Mouse (Mus musculus) brain, adult 2 months (tissue): ENCODE measurements at regions not wholly inside any gene's neighbourhood (a gene's known extent, or its start where the extent isn't known, plus 50 kb on each side); places are given as distances from the start of the nearest gene placed in this dataset.

Experiments
- DNase-seq: peaks from one replicate; pipeline ENCODE4 v3.0.0; 2011; ENCODE audit warnings: low read depth, low spot score

DNA sequence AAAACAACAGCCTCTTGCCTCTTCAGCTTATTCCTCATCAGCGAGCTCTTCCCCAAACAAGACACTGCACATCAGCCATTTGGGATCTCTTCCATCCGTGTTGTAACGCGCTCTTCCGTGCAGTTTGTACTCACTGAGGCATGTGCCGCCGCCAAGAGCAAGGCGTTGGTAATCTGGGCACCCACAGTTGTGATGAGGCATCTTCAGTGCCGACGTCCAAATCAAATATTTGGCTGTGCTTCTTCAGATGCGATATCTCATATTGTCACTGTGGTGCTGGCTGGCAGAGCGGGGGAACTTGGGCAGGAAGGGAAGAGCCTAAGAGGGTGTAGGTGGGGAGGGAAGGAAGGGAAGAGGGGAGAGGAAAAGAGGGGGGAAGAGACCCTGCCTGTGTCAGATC lies 439.2 kb downstream of the Tmem182 start:
- DNase-seq, result peak; percentile 50

DNA sequence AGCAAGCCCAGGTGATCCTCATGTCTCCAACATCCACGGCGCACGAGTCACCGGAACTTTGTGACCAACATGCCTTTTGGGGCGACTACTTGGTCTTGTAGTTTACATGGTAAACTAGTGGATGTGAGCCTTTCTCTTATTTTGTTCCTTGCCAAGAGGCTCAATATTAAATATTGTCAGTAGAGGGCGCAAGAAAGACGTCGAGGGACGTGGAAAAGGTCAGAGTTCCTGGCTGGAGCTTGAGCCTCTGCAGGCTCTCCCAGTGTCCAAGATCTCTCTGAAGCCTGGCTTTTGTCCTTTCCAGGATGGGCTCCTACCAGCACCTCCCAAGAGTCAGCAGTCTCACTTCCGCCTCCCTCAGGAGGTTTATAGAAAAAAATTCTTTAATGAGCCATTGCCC lies 458.8 kb downstream of the Tmem182 start:
- peak; percentile 42 for DNase-seq

DNA sequence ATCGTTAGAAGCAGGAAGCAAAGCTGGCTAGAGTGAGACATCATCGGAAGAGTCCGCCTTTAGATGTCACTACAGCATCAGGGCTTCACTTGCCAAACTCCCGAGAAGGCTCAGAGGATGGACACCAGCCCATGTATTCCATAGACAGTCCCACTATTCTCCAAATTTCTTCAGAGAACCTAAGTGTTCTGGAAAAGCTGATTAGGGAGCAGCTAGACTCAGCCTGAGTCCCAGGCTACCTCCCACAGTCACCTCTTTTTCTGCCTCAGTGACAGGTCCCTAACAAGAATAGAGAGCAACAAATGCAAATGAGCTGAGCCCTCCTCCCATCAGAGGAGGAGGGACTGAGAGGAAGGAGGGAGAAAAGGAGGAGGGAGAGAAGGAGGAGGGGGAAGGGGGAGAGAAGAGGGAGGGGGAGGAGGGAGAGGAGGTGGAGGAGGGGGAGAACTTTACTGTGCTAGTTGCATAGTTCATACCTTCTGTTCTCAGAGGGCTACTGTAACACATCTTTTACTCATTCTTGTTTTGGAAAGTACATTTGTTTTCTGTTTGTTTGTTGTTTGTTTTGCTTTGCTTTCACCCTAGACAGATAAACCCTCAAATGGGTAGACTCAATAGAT lies 465.8 kb downstream of the Tmem182 start:
- peak; percentile 47 for DNase-seq

DNA sequence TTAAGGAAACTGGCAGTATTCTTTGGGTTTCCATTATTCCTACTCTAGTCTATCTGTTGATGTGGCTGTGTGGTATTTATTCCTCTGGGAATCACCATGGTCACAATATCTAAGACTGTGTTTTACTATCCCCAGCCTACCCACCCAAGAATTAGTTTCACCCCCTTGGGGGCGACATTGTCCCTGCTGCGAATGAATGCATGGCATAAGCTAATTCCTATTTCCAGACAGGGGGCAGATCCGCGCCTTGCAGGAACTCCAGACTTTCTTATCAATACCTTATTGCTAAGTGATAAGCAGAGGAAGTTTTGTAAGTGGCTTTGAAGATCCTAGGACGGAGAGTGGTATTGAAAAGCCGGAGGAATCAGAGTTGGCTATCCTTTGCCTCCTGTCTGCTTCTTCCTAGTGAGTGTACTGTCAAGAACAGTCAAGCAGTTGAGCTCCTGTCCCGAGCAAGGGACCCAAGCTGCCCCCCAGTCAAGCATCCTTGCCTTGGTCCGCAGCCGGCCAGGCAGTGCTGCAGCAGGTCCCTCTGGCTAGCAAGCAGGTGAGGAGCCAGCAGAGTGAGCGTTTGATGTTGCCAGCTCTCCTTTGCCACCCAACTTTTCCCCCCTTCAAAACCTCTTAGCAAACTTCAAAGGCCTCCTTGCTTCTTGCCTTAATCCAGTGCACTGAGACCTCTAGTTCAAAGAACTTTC lies 469.3 kb downstream of the Tmem182 start:
- peak; percentile 12 for DNase-seq

DNA sequence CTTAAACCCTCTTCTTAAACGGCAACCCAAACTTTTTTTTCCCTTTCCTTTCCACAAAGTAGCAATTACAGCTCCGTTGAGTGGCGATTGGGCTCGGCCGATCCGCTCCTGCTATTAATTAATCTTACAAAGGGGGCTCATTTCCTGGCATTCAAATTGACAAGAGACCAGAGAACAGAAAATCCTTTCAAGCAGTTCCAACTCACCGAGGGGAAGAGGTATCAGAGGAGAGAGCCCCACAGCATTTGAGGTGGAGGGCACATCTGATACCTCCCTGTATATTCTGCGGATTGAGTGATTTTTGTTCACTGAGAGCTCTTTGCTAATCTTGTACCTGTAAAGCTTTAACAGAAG lies 469.8 kb downstream of the Tmem182 start:
- no peak for DNase-seq

DNA sequence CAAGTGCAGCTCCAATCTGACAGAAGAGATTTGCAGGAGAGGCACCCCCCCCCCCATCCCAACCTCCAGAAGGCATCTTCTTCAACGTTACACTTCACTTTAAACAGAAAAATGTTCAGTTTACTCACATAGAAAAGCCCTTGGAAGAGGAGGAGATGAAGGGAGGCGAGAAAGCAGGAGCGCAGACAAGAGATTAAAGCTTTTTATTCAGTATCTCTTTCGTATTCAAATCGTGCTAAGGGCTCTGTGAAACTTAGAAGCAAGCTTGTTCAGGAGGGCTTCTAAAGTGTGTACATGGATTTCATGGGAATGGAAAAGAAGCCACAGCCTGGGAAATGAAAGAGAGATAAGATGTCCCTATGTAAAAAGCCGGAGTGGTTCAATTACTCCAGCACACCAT lies 470.2 kb downstream of the Tmem182 start:
- no peak for DNase-seq

DNA sequence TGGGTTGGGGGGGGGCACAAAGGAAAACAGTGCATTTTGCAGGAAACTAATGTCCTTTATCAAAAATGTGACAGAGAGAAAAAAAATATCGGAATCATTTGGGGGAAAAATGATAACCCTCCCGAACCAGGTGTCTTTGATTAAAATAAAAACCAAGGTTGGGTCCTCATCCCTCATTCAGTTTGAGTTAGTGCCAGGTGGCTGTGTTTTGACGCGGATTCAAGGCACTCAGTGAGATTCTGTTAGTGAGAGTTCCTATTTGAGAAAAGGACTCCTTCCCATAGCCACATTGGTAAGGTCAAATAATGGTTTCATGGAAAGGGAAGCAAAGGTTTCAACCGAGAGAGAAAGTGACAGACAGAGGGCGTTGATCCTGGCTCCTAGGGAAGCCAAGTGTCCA lies 470.9 kb downstream of the Tmem182 start:
- DNase-seq, result no peak

DNA sequence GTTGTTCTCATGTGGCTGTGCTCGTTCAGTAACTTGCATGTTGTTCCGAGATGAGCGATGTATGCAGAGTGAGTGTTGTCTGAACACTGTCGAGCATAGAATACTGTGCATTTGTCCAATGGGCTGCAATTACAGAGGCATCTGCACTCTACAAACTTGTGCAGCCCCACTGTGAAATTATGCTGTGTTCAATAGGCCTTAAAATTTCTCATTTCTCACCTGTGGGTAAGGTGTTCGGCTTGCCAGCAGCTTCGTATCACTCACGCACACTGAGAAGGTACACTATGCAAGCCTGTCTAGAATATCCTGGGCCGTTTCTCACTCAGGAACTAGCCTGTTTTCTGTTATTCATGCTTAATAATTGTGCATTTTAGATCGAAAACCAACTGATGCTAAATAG lies 479.8 kb downstream of the Tmem182 start:
- no peak for DNase-seq

DNA sequence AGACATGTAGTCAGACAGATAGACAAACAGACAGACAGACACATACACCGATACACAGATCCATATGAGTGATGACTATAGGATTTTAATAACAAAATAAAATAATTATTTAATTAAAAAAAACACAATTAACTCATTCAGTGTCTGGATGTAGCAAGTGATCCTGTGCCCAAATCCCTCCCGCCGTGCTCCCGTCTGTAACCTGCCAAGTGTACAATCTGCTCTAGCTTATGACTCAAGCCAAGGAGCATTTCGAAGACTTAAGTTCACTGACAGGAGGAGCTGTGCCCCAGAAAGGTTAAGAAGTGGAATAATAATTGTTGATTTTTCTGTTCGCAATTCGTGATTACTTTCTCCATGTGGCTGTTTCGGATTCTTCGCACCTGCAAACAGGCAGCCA lies 480.8 kb downstream of the Tmem182 start:
- DNase-seq, result no peak

DNA sequence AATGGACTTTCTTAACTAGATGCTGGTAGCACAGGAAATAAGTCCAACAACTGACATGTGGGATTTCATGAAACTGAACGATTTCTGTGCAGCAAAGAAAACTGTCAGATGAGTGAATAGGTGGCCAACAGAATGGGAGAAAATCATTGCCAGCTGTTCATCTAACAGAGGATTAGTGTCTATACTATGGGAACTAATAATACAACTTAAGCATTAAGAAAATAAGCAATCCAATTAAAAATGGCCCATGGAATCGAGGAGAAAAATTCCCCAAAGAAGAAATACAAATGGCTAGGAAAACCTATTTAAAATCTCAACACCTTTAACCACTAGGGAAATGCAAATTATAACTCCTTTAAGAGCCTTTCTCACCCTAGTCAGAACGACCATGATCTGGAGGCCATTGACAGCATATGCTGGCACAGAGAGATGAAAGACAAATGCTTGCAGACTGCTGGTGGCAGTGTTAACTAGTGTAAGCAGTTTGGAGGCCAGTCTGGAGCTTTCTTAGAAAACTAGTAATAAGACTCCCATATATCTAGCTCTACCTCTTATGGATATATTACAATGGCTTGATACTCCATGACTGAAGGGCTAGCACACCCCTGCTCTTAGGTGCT lies 521.6 kb downstream of the Tmem182 start:
- DNase-seq, result no peak

DNA sequence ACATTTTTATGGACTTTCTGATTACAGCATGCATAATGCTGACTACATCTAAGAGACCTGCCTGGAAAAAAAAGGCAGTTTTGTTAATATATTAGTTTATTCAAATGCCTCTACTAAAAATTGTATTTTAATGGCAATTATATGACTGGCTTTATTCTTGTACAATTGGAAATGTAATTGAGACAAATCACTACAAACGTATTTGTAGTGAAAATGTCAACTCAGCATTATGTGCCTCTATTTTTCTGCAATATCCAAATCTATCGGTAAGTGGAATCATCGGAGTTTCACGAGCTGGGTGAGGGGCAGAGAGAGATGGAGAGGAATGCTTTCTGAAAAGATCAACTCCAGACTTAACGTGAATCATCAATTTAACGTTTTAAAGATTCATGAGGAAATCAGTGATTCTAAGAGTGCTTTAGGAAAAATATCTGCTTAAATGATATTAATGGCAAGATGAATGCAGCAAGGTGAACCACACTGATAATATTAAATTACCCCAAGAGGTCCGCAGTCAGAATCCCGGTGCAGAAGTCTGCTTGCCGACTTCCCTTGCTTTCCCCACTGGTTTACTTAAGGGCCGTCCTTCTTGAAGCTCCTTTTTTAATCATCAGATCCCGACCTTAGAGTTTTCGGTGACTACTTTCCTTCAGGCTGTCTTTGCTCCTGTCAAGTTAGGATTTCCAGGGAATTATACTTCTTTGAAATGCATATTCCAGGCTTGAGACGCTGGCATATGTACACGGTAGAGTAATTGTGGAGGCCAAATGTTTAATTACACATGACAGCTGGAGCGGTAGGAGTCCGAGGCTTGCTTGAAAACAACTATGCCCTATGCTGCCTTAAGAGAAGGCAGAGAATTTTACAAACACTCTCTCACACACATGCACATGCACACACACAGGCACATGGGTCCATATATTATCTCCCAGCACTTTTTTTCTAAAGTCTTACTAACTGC lies 544.7 kb downstream of the Tmem182 start:
- no peak for DNase-seq

DNA sequence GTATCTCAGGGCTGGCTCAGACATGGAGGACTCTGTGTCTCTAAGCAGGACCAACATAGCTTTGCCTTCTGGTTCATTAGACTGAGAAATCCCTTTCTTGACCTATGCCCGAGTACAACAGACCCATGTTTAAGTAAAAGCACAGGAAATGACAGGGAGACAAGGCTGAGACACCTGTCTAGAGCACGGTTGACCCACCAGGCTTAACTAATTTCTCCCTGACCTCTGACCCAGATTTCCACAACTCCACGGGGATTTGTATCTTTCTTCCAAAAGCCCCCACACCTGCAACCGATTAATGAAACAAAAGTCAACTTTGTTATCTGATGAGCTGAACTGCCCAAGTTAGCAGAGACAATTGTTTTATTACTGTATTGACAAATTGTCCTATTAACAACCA lies 553.7 kb downstream of the Tmem182 start:
- DNase-seq, result no peak

DNA sequence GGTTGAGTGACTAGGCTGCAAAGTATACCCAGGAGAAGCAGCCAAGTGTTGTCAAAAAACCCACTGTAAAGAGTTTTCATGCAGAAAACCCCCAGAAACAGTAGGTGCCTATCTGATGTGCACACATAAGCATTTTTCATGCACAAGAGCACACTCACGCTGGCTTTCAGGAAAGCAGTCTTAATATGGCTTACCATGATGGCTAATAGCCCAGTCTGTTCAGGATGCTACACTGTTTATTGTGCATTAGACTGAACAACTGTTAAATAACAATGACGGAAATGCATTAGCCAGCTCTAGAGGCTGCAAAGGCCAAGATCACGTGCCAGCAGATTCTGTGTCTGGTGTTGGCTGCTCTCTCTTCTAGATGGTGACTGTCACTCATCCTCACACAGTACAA lies 556.1 kb downstream of the Tmem182 start:
- DNase-seq, result no peak

DNA sequence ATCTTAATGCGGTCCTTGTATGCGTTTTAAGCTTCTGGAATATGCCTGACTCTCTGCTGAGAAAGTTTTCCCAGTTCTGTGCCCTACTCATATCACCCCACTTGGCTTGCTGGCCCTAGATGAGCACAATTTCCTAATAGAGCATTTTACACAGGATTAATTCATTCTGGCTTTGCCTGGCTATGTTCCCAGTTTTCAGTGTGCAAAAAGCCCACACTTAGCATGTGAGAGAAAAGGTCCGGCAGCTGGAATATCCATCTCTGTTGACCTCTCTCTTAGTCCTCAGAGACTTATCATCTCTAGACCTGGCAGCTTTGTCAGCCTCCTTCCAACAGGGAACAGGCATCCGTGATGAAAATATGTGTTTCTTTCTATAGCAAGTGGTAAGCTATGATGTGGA lies 574.6 kb downstream of the Tmem182 start:
- peak; percentile 11 for DNase-seq

DNA sequence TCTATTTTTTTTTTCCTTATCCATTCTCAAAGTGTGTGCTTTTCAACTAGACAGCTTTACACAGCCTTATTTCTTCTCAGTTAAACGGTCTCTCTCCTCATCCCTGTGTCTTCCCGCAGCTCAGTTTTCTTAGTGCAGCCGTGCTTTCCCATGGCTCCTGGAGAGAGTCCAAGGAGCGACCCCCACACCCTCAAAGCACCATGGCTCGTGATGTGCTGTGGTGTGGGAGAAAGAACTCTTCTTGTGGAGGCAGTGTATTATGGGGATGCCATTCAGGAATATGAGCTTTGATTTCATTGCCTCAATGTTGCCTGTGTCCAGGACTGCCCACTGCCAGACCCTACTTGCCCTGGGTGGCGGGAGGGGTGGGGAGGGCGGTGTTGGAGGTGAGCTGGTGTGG lies 576.1 kb downstream of the Tmem182 start:
- no peak for DNase-seq

DNA sequence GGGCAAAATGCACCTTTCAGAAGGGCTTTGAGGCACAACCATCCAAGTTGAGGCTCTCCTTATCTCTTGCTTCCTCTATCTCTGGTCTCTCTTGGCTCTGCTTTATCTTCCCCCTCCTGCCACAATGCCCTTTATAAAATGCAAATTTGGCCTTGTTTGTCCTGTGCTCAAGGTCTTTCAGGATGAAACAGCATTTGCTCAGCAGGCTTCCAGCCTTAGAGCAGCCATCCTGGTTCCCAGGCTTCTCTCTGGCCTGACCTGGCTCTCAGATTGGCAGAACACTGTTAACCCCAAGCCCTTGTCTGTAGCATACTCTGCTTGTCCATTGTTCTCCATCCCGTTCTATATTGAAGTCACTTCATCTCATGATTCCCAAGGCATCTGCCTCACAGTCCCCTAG lies 579.3 kb downstream of the Tmem182 start:
- no peak for DNase-seq

DNA sequence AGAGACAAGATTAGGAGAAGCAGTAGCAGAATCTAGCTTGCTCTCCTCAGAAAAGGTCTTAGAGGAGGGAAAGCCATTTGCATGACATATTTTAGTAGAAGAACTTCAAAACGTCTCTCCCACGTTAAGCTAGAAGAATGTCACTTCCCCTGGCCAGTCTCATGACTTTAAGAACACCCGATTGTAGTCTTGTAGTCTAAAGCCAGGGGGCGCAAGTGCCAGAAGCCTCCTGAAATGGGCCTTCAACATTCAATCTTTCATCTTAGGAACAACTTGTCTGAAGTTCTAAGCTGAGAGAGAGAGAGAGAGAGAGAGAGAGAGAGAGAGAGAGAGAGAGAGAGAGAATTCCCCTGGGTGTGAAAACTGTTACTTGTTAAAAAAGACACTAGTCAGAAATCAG lies 581.0 kb downstream of the Tmem182 start:
- no peak for DNase-seq

DNA sequence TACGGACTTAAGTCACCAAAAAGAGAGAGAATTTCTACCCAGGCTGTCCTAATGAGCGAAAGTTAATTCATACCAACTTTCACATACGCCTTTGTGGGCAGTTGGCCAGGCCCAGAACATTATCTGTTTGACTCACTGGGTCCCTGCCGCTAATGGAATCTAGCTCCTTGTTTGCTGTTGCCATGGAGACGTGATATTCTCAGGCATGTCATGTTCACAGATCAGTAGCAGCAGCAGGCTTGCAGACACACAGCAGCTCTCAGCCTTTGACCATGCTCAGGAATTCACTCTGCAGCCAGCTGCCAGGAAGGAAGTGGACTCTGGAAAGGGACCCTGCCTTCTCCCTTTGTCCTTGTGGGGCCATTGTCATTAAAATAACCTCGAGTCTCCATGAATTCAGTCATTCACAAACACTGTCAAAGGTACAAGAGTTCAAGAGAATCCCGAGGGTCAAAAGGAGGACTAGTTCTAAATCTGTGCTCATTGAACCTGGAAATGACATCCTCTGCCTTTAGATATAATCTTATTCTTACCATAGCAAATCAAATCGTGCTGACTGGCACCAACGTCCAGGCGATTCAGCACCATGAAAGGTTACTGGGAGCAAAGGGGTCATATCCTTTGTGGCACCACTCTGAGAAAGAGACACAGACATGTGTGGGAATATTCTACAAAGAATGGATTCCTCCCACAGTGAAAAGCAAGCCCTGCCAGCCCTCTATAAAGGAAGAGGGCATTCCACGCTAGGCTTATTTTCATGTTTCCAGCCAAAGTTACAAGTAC lies 584.9 kb downstream of the Tmem182 start:
- peak; percentile 80 for DNase-seq

DNA sequence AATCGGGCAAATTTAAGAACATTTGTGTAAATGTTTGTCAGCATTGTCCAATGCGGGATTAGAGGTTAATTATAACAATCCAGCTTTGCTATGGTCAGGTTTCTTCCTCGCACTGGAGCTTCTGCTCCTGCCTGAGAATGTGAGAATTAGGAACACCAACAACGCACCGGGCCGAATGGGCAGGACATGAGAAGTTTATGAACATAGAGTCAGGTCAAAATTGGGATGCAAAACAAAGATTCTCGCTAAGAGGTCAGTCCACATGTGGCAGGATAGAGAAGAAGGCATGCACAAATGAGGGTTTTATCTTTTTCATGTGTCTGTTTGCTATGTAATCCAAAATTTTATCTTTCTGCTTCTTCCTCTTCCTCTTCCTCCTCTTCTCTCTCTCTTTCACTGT lies 585.7 kb downstream of the Tmem182 start:
- DNase-seq, result no peak

DNA sequence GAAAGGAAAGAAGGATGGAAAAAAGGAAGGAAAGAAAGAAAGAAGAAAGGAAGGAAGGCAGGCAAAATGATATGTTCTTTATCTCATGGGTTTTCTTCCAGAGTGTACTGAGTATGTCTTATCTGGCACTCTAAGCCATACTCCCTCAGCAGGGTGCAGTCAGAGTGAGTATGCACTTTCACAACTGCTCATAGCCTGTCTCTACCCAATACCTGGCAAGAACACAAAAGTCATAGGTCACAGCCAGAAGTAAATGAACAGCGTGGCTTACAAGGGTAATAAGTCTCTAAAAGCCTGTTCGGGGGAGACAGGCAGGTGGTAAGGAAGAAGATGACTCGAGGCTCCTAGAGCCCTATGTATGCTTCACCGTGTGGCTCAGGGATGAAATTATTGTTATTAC lies 587.9 kb downstream of the Tmem182 start:
- DNase-seq, result no peak

DNA sequence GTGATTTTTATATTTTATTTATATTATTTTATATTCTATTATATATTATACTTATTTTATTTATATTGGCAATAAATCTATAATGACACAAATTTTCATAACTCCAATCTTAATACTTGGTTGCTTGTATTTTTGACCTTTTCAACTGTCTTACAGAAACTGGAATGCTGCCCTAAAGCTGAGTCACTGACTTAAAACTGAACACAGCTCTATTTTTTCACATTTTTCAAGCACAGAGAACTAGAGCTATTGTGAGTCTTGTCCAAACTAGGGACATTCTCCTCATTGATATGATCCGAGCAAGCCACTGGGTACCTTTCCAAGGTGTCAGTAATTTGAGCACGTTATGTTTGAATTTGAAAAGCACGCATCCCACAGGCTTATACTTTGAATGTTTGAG lies 589.7 kb downstream of the Tmem182 start:
- DNase-seq, result peak; percentile 8
